Mouse (Mus musculus) olfactory bulb, adult 2 months (tissue): Measurements from ENCODE around the gene Mphosph9.

Experiments
- CTCF ChIP-seq: fragments of 200-500 bp; IDR thresholded peaks from 2 replicates; pipeline ENCODE4 v1.5.1; 2012; ENCODE audit warnings: low read depth, mild to moderate bottlenecking, low read length, moderate library complexity; ENCODE audit not compliant: insufficient read depth
- POLR2A ChIP-seq: fragments of 200-500 bp; IDR thresholded peaks from 2 replicates; pipeline ENCODE4 v1.6.1; 2012; ENCODE audit warnings: mild to moderate bottlenecking, low read depth, low read length, moderate library complexity; ENCODE audit not compliant: insufficient read depth

DNA sequence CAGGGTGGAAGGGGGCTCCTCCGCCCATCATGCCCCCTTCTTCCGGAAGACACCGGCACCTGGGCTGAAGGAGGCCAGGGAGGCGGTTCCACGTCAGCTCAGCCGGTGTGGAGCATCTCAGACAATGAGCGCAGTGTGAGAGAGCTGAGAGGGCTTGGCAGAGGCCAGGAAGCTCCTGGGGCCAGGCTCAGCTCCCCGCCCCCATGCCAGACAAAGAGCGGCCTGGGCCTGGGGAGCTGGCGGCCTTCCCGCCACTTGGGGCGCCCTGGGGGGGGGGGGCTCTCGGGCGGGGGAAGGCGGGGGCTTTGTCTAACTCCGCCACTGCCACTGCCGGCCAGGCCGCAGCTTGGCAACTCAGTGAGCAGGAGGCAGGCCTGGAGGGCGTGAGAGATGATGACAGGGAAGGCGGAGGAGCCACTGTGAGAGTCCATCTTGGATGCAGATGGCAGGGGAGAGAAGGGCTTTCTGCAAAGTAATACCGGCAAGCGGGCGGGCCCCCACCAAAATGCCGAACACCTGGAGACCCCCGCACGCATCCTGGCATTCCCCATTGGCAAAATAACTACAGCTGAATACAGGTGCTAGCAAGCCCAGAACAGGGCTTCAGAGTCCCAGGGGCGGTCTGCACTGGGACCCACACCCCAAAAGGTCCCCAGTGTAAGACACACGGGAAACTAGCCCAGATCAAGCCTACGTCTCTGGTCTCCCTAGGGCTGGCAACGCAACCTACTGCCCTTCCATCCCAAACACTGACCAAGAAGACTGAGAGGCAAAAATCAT lies 24.6 kb upstream of the Mphosph9 start:
- TF ChIP-seq POLR2A (no peak), CTCF (no peak)
